Mouse (Mus musculus): ENCODE results near the gene Fam178b. TPM values are rescaled to one million over a fixed set of nuclear protein-coding genes. Genes with fewer than 3 reads are reported as not detected.

The Fam178b gene
- polyA plus RNA-seq, 1 experiment from 2014 or later = 1.2 TPM

GRCm38 (mm10) chr1:36697030-36697429, 14.0 kb upstream of the Fam178b start:
- Histone ChIP-seq H3K4me2 (no peak overlapping the region), H3K4me3 (no peak overlapping the region), H3K9ac (no peak overlapping the region), H3K9me3 (no peaks in the 10 kb centered on the region), H3K27me3 (no peaks in the 10 kb centered on the region), H3K4me1 (peaks cover 10% of the 10 kb centered on the region), H3K36me3 (peaks cover 56% of the 10 kb centered on the region), H3K27ac (no peak overlapping the region)
- WGBS = 48% methylated on average over 5 of the region's 5 CpGs
- ATAC-seq (ENCODE audit: insufficient number of reproducible peaks, low FRiP score, low TSS enrichment, low read depth) = no peak

DNA sequence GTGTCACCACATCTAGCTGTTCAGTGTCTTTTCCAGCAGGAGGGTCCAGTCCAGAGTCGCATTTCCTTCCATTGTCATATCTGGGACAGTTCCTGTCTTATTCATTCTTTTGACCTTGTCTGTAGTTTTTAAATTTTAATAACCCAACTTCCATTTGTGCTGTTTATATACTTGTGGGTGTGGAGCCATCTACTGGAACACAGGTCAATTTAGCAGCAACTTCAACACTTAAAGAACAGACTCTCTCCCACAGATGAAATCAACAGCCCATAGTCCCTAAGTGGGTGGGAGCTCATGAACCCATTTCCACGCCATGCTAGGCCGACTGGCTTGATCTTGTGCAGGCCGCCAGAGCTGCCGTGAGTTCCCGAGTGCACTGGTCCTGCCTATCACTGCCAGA, 13.4 kb upstream of the Fam178b start:
- 0 out of 2 replicates have a peak overlapping the region, but pooled peaks have one; percentile 27 for H3K27ac ChIP-seq

DNA sequence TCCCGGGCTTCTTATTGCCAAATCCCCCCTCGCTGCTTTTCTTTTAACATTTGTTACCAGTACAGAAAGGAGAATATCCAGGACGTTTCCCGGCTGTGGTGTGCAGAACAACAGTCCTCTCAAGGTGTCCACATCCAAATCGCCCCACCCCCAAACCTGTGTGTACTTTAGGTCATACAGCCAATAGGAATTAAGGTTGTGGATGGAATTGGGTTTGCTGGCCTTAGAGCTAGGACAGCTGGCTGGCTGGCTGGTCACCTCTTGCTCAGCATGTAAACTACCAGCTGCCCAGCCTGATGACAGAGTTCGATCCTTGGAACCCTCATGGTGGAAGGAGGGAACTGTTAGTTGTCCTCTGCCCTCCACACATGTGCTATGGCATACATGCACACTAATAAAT, 11.9 kb upstream of the Fam178b start:
- H3K4me2 ChIP-seq = no peak overlapping the region

More for the DNA sequence above, 13.4 kb upstream of the Fam178b start:
- no peak overlapping the region for H3K9ac ChIP-seq
- 56% methylated on average over 6 of the region's 6 CpGs for WGBS
- H3K9me3 ChIP-seq = no peaks in the 10 kb centered on the region
- no peak overlapping the region for H3K4me3 ChIP-seq
- peaks cover 51% of the 10 kb centered on the region for H3K36me3 ChIP-seq
- no peak overlapping the region for H3K4me2 ChIP-seq
- H3K27me3 ChIP-seq = no peaks in the 10 kb centered on the region
- no peak for ATAC-seq (ENCODE audit: insufficient number of reproducible peaks, low FRiP score, low TSS enrichment, low read depth)
- peaks cover 11% of the 10 kb centered on the region for H3K4me1 ChIP-seq

GRCm38 (mm10) chr1:36691271-36692155, 8.5 kb upstream of the Fam178b start, which contains the start of gene Cox5b:
Gene Cox5b, plus strand, starts transcription at chr1:36691449.
- no peaks in the 10 kb centered on the region for H3K27me3 ChIP-seq
- peak; percentile 94 for ATAC-seq (ENCODE audit: insufficient number of reproducible peaks, low FRiP score, low TSS enrichment, low read depth)

More for the DNA sequence above, 11.9 kb upstream of the Fam178b start:
- peaks cover 11% of the 10 kb centered on the region for H3K4me1 ChIP-seq
- H3K9me3 ChIP-seq = no peaks in the 10 kb centered on the region
- H3K27ac ChIP-seq = no peak overlapping the region
- WGBS = 88% methylated on average over 6 of the region's 6 CpGs
- H3K9ac ChIP-seq = no peak overlapping the region
- H3K27me3 ChIP-seq = no peaks in the 10 kb centered on the region
- peaks cover 36% of the 10 kb centered on the region for H3K36me3 ChIP-seq
- no peak overlapping the region for H3K4me3 ChIP-seq
- no peak for ATAC-seq (ENCODE audit: insufficient number of reproducible peaks, low FRiP score, low TSS enrichment, low read depth)

DNA sequence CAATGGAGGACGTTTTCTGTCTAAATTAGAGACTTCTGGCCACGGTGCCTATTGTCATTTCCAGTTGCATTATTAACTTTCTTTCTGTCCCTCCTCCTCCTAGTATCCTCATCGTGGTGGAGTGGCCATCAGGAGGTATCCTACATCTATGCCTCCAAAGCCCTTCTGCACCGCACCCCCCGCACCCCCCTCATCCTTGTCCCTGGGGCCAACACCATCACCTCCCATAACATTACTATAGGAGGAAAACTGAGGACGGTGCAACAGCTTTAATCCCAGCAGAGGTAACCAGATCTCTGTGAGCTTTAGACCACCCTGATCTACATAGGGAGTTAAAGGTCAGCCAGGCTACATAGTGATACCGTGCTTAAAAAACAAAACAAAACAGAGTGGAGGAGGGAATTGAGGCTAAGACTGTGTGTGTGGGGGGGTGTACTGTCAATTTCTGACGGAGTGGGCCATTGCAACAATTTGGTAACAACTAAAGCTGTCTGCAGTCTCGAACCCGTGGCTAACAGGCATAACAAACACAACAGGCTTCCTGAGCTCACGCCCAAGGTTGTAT, 7.8 kb upstream of the Fam178b start:
- no peak for ATAC-seq (ENCODE audit: insufficient number of reproducible peaks, low FRiP score, low TSS enrichment, low read depth)
- Histone ChIP-seq H3K4me1 (peaks cover 9% of the 10 kb centered on the region), H3K4me2 (peak overlapping the region; percentile 71), H3K27me3 (no peaks in the 10 kb centered on the region), H3K36me3 (peaks cover 23% of the 10 kb centered on the region), H3K9ac (peak overlapping the region; percentile 55), H3K4me3 (peak overlapping the region; percentile 86), H3K9me3 (no peaks in the 10 kb centered on the region), H3K27ac (0 out of 2 replicates have a peak overlapping the region, but pooled peaks have one; percentile 43)
- WGBS = 58% methylated on average over 11 of the region's 11 CpGs

More at GRCm38 (mm10) chr1:36691271-36692155, 8.5 kb upstream of the Fam178b start, which contains the start of gene Cox5b:
- H3K4me1 ChIP-seq = peaks cover 9% of the 10 kb centered on the region
- peak within 1 kb of the TSS; percentile 86 for H3K4me3 ChIP-seq
- H3K9me3 ChIP-seq = no peaks in the 10 kb centered on the region
- peak within 1 kb of the TSS; percentile 71 for H3K4me2 ChIP-seq
- WGBS = under 1% methylated on average over 68 of the region's 68 CpGs
- peak within 1 kb of the TSS; percentile 51 for H3K27ac ChIP-seq
- peak within 1 kb of the TSS; percentile 86 for H3K9ac ChIP-seq
- H3K36me3 ChIP-seq = peaks cover 23% of the 10 kb centered on the region

DNA sequence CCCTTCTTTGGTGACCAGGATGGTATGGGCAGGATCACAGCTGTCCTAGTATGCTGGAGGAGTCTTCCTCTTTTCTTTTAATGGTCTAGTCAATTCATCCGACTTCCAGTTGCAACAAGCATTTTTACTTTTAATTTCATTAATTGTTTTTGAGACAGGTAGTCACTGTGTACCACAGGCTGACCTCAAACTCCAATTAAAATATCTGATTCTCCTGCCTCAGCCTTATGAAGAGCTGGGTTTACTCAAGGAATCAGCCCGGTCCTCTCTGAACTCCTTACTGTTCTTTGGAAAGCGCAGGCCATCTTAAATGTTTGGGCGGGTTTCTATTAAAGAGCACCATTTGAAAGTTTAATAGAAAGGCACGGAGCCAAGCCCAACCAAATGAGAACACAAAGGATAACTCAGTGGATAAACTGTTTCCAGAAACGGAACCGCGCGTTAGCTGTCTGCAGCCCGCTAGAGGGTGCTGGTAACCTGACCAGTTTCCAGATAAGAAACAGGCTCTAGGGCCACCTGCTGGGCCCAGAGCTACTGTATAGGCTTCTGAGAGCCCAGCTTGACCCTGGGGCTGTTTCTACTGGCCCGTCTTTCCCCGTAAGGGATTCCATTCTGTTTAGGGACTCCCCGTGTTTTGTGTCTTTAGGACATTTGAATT, 956 bp upstream of the Fam178b start:
- Histone ChIP-seq H3K9ac (no peak overlapping the region), H3K4me3 (no peak overlapping the region), H3K4me1 (0 out of 2 replicates have a peak, but pooled peaks cover 3% of the 10 kb centered on the region), H3K9me3 (no peaks in the 10 kb centered on the region), H3K27ac (no peak overlapping the region), H3K36me3 (no peaks in the 10 kb centered on the region), H3K4me2 (no peak overlapping the region), H3K27me3 (no peaks in the 10 kb centered on the region)
- 7% methylated on average over 13 of the region's 13 CpGs for WGBS
- ATAC-seq (ENCODE audit: insufficient number of reproducible peaks, low FRiP score, low TSS enrichment, low read depth) = peak; percentile 78; the same call in 1 of the 2 replicates

DNA sequence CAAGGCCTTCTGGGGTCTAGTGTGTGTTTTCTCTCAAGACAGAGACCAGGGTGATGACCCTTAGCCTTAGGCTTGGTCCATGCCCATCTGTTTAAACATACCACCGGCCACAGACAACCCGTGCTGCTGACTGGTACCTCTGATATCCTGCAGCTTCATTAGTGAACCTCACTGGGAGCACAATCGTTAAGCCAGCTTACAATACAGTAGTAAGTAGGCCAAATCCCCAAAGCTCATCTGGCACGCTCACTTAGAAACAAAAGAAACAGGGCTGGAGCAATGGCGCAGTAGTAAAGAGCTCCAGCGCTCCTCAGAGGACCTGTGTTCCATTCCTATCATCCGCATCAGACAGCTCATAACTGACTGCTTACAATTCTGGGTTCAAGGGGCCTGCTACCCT, 2.1 kb downstream of the Fam178b start:
- ATAC-seq (ENCODE audit: insufficient number of reproducible peaks, low FRiP score, low TSS enrichment, low read depth) = no peak
- 73% methylated on average over 7 of the region's 7 CpGs for WGBS
- Histone ChIP-seq H3K27me3 (no peaks in the 10 kb centered on the region), H3K9me3 (no peaks in the 10 kb centered on the region), H3K4me2 (no peak overlapping the region), H3K4me3 (no peak overlapping the region), H3K36me3 (no peaks in the 10 kb centered on the region), H3K27ac (no peak overlapping the region), H3K9ac (no peak overlapping the region), H3K4me1 (0 out of 2 replicates have a peak, but pooled peaks cover 3% of the 10 kb centered on the region)

DNA sequence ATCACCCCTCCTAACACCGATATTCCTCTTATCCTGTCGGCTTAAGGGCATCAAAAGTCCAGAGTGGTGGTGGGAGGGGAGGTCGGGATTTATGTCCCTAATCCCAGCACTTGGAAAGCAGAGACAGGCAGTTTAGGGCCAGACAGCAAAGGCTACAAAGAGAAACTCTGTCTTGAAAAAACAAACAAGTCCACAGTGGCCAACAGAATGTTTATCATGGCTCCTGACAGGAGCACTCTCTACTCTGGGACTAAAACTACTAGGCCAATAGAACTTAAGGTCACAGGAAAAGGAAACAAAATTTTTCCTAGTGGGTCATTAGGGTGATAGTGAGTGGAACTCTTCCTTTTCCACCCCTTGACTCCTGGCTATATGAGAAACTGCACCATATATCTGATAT, 8.0 kb downstream of the Fam178b start:
- Histone ChIP-seq H3K36me3 (no peaks in the 10 kb centered on the region), H3K9me3 (no peaks in the 10 kb centered on the region), H3K4me1 (0 out of 2 replicates have a peak, but pooled peaks cover 4% of the 10 kb centered on the region), H3K27me3 (no peaks in the 10 kb centered on the region), H3K4me2 (no peak overlapping the region), H3K9ac (no peak overlapping the region), H3K27ac (no peak overlapping the region), H3K4me3 (no peak overlapping the region)
- ATAC-seq (ENCODE audit: insufficient number of reproducible peaks, low FRiP score, low TSS enrichment, low read depth) = no peak
- 12% methylated on average over 3 of the region's 3 CpGs for WGBS

DNA sequence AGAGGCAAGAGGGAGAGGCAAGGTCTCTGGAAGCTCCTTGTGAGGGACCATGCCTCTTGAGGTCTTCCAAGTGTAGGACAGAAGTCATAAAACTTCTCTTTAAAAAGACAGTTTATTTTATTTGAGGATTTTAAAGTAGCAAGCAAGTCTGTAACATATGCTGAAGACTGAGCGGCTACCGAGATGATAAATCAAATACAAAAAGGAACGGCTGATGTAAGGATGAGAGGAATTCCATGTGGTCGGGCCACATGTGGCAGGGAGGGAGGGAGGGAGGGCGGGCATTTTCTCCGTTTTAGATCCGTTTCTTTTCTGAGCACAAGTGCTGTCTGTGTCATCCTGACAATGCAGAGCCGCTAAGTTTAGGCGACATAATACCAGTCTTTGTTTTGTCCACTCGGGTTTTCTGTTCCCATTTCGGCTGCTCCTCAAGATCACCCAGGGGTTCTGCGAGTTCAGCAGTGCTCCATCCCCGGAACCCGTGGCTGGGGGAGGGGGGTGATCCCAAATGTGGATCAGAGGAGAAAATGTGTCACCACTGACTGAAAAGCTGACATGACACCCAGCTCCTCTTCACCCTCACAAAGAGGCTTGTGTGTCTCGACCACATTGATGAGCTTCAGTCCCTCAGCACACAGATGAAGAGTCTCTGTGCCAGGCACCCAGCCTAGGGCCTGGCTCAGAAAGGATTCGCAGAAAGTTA, 10.2 kb downstream of the Fam178b start:
- no peak overlapping the region for H3K9ac ChIP-seq
- H3K4me1 ChIP-seq = 0 out of 2 replicates have a peak, but pooled peaks cover 4% of the 10 kb centered on the region
- H3K36me3 ChIP-seq = no peaks in the 10 kb centered on the region
- H3K27me3 ChIP-seq = no peaks in the 10 kb centered on the region
- H3K9me3 ChIP-seq = no peaks in the 10 kb centered on the region
- no peak for ATAC-seq (ENCODE audit: insufficient number of reproducible peaks, low FRiP score, low TSS enrichment, low read depth)
- peak overlapping the region; percentile 2; the same call in 1 of the 2 replicates for H3K27ac ChIP-seq
- H3K4me3 ChIP-seq = no peak overlapping the region
- WGBS = 55% methylated on average over 16 of the region's 16 CpGs
- no peak overlapping the region for H3K4me2 ChIP-seq

- Histone ChIP-seq H3K9ac (no peak overlapping the region), H3K4me2 (no peak overlapping the region)
- ATAC-seq (ENCODE audit: insufficient number of reproducible peaks, low FRiP score, low TSS enrichment, low read depth) = no peak
Measured at GRCm38 (mm10) chr1:36671260-36671659, 11.7 kb downstream of the Fam178b start.

DNA sequence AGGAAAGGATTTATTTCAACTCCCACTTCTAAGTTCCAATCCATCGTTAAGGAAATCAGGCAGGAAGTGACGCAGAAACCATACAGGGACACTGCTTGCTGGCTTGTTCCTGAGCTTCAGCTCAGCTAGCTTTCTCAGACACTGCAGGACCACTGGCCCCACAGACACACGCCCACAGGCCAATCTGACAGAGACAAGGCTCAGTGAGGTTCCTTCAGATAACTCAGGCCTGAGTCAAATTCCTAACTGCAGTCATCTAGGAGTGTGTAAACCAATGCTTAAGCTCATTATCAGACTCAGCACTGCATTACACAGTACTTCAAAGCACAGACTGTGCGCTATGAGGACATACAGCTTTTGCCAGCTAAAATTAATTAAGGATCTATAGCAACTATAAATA, 12.7 kb downstream of the Fam178b start:
- H3K4me1 ChIP-seq = peaks cover 4% of the 10 kb centered on the region; the same call in 1 of the 2 replicates
- H3K27ac ChIP-seq = no peak overlapping the region
- WGBS = 62% methylated on average over 4 of the region's 4 CpGs
- no peak overlapping the region for H3K4me2 ChIP-seq
- H3K9ac ChIP-seq = no peak overlapping the region
- H3K27me3 ChIP-seq = no peaks in the 10 kb centered on the region
- ATAC-seq (ENCODE audit: insufficient number of reproducible peaks, low FRiP score, low TSS enrichment, low read depth) = no peak
- no peaks in the 10 kb centered on the region for H3K9me3 ChIP-seq
- H3K36me3 ChIP-seq = no peaks in the 10 kb centered on the region
- H3K4me3 ChIP-seq = no peak overlapping the region

More at GRCm38 (mm10) chr1:36671260-36671659, 11.7 kb downstream of the Fam178b start:
- no peaks in the 10 kb centered on the region for H3K27me3 ChIP-seq
- no peak overlapping the region for H3K27ac ChIP-seq
- H3K4me1 ChIP-seq = 0 out of 2 replicates have a peak, but pooled peaks cover 4% of the 10 kb centered on the region
- no peak overlapping the region for H3K4me3 ChIP-seq
- no peaks in the 10 kb centered on the region for H3K36me3 ChIP-seq
- 94% methylated on average over 10 of the region's 10 CpGs for WGBS
- H3K9me3 ChIP-seq = no peaks in the 10 kb centered on the region

All from limb, embryonic 15.5 days (tissue).